Mouse (Mus musculus) limb, embryonic 10.5 days (tissue): ENCODE measurements around the gene Gm9117. TPM values are rescaled to one million over a fixed set of nuclear protein-coding genes. Genes with fewer than 3 reads are reported as not detected.
"Not testable (repeated sequence)": the region's sequence is repeated elsewhere in the genome, so short reads cannot be mapped to it uniquely, and the experiment has no call there.

Source experiments
- DNase-seq: peaks from one replicate; pipeline ENCODE4 v3.0.0-alpha.2; 2017; ENCODE audit warnings: low spot score
- H3K27ac ChIP-seq: fragments of 300-500 bp; sonication (generic); 2 replicates; pipeline ENCODE4 v1.5.1; 2016; ENCODE audit warnings: mild to moderate bottlenecking
- H3K27me3 ChIP-seq: fragments of 300-500 bp; sonication (generic); 2 replicates; pipeline ENCODE4 v1.6.1; 2016; ENCODE audit warnings: low read depth, mild to moderate bottlenecking; ENCODE audit not compliant: poor library complexity, severe bottlenecking
- H3K36me3 ChIP-seq: fragments of 300-500 bp; sonication (generic); 2 replicates; pipeline ENCODE4 v1.6.1; 2016; ENCODE audit warnings: mild to moderate bottlenecking, moderate library complexity
- H3K4me1 ChIP-seq: fragments of 300-500 bp; sonication (generic); 2 replicates; pipeline ENCODE4 v1.6.1; 2016
- H3K4me3 ChIP-seq: fragments of 300-500 bp; sonication (generic); 2 replicates; pipeline ENCODE4 v1.5.1; 2016; ENCODE audit warnings: mild to moderate bottlenecking, moderate library complexity
- H3K9me3 ChIP-seq: fragments of 300-500 bp; sonication (generic); replicated peaks from 2 replicates; pipeline ENCODE4 v1.6.1; 2016; ENCODE audit warnings: mild to moderate bottlenecking
- WGBS: fragments of 180-500 bp; shearing (Covaris S2); methylation state at CpG from one replicate; pipeline ENCODE4 v1.1.7; 2016; 5-methylcytosine and 5-hydroxymethylcytosine counted together
- polyA plus RNA-seq: library from polyadenylated mRNA; unstranded; fragments of >200 nt; fragmentation: Nextera tagmentation; extraction: Ambion mirVana; gene quantifications from 2 replicates; pipeline ENCODE4 v1.2.1, GENCODE M21; 2016

Gm9117 gene
- not detected in 2 replicates for polyA plus RNA-seq

DNA sequence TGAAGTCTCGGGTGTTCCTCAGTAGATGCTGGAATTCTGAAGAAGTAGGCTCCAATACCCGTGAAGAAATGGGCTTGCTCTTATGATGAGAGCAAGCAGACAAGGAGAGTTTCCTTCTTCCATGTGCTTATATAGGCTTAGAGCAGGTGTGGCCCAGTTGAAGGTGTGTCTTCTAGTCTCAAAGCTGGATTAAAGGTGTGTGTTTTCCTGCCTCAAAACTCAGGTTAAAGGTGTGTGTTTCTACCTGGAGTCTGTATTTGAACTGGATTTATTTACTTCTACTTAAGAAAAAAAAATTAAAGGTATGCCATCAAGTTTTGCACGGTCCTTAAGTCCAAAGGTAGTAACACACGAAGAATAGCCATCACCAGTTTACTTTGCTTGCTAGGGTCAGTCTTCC, at the start of gene Gm9117:
Gm9117 (minus strand) TSS at position 101 of the 400 bp plus-strand sequence.
- H3K4me3 ChIP-seq, H3K4me1 ChIP-seq, H3K27ac ChIP-seq, H3K36me3 ChIP-seq, H3K27me3 ChIP-seq, DNase-seq, H3K9me3 ChIP-seq: not testable (repeated sequence)
- WGBS: 88% methylated on average over 4 of the region's 4 CpGs

DNA sequence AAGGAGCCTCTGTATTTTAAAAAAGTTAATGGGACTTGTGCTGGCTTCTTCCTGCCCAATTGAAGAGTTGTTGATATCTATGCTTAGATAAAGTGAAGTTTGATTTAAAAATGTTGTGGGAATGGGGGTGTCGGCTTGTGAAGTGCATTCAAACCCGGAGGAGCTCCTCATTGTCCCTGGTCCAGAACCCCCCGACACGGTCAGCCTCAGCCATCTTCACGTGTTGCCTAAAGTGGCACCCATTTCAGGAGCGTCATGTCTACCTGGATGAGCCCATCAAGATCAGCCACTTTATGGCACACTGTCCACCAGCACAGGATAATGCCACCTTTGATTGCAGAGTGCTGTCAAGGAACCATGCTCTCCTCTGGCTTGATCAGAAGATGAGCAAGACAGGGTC, 25.6 kb upstream of the Gm9117 start:
- DNase-seq, H3K27me3 ChIP-seq, H3K27ac ChIP-seq, H3K4me3 ChIP-seq, H3K36me3 ChIP-seq, H3K4me1 ChIP-seq, H3K9me3 ChIP-seq: not testable (repeated sequence)
- 92% methylated on average over 6 of the region's 6 CpGs for WGBS

DNA sequence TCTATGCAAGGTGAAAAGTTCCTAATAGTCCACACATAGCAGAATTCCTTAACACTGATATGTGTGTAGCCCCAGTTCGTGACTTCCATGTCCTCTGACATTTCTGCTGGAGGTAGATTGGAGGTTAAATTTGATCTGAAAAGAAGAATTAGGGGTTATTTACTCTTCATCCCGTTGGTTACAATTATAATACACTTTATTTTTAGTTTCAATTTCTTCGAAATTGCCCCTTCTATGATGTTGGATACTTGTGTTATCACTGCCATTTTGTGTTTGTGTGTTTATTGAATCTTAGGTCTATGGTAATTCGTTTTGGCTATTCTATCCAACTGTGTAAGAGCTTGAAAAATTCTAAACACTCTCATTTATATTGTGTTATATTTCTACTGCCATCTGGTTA, 17.9 kb upstream of the Gm9117 start, which contains the start of gene Tdpoz5:
Tdpoz5 (minus strand) TSS at position 101 of the 400 bp plus-strand sequence.
- 88% methylated on average over 2 of the region's 4 CpGs for WGBS
- not testable (repeated sequence) for H3K4me1 ChIP-seq, DNase-seq, H3K9me3 ChIP-seq, H3K27me3 ChIP-seq, H3K4me3 ChIP-seq, H3K36me3 ChIP-seq, H3K27ac ChIP-seq

DNA sequence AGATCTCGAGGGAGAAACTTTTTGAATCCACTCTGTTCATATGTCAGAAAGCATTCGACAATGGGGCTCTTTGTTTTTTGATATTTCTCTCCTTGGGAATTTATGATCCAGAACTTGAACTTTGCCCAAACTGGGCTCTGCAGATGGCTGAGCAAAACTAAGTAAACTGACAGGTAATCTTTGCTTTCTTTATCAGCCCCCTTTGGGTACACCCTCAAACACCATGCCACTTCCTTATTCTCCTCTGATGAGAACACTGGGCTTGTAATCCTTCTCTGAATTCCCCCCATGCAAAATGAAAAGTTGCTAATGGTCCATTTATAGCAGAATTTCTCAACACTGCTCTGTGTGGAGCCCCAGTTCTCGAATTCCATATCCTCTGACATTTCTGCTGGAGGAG, 5.0 kb downstream of the Gm9117 start:
- H3K9me3 ChIP-seq, H3K4me3 ChIP-seq, H3K36me3 ChIP-seq, H3K4me1 ChIP-seq, DNase-seq, H3K27ac ChIP-seq, H3K27me3 ChIP-seq: not testable (repeated sequence)
- no CpG with 5 or more reads among the region's 3 CpGs for WGBS

Other genes starting within 250 kb of the Gm9117 start
- not detected in 2 replicates for gene Gm5773, start 170.5 kb downstream of the Gm9117 start, polyA plus RNA-seq
- not detected in 2 replicates for gene Tdpoz4, start 147.1 kb downstream of the Gm9117 start, polyA plus RNA-seq
- not detected in 2 replicates for gene Tdpoz3, start 117.5 kb downstream of the Gm9117 start, polyA plus RNA-seq
- not detected in 2 replicates for gene Tdpoz5, start 17.8 kb upstream of the Gm9117 start, polyA plus RNA-seq
- gene Gm9125, start 111.3 kb upstream of the Gm9117 start, polyA plus RNA-seq: not detected in 2 replicates
- not detected in 2 replicates for gene Gm10697, start 129.1 kb upstream of the Gm9117 start, polyA plus RNA-seq
- gene Gm10696, start 234.7 kb upstream of the Gm9117 start, polyA plus RNA-seq: not detected in 2 replicates